7 mouse cellular contexts compared by ENCODE assay signal in genomic region chr14:21988577-21989290, GRCm38 (mm10). TPM values are rescaled to one million over a fixed set of nuclear protein-coding genes. Genes with fewer than 3 reads are reported as not detected.
A peak's percentile ranks its signal among the peaks of the same experiment; 100 is the strongest.
DNase-seq lines count a peak whose midpoint lies in the region; ATAC-seq and TF ChIP-seq lines count a peak whose summit lies in the region.

No protein-coding gene starts in this region.

- no peak overlapping the region for H3K9ac ChIP-seq in ES-Bruce4 (ENCODE audit: low read depth, poor library complexity, severe bottlenecking)
- peak overlapping the region; percentile 78 for H3K9ac ChIP-seq in lung, embryonic 16.5 days (ENCODE audit: low read length)

- H3K36me3 ChIP-seq in ES-Bruce4 (ENCODE audit: control insufficient read depth, insufficient read depth, low read length, poor library complexity, severe bottlenecking), result no peaks in the 10 kb centered on the region
- H3K36me3 ChIP-seq in lung, embryonic 16.5 days (ENCODE audit: control insufficient read depth, insufficient read depth, low read length), result peaks cover 11% of the 10 kb centered on the region; the same call in 1 of the 2 replicates
- H3K36me3 ChIP-seq in small intestine, adult 2 months (ENCODE audit: control insufficient read depth, insufficient read depth, low read length), result peaks cover 10% of the 10 kb centered on the region

- H3K27ac ChIP-seq in ES-Bruce4 (ENCODE audit: insufficient read depth, low read length), result no peak overlapping the region
- peak overlapping the region; percentile 99 for H3K27ac ChIP-seq in lung, embryonic 16.5 days (ENCODE audit: low read length)
- peak overlapping the region; percentile 81 for H3K27ac ChIP-seq in small intestine, adult 2 months (ENCODE audit: insufficient read depth, low read depth, low read length)

- H3K27me3 ChIP-seq in ES-Bruce4 (ENCODE audit: control insufficient read depth, insufficient read depth, low read length, poor library complexity, severe bottlenecking), result peaks cover 60% of the 10 kb centered on the region
- no peaks in the 10 kb centered on the region for H3K27me3 ChIP-seq in lung, embryonic 16.5 days (ENCODE audit: control insufficient read depth, insufficient read depth, low read depth, low read length)
- peaks cover 8% of the 10 kb centered on the region; the same call in 1 of the 2 replicates for H3K27me3 ChIP-seq in small intestine, adult 2 months (ENCODE audit: control insufficient read depth, insufficient read depth, low read length)

- TF ChIP-seq POLR2A in ES-Bruce4 (IDR thresholded peaks at IDR 0.05; ENCODE audit: insufficient read depth, low read length), result no peak
- 0 out of 2 replicates have a peak, but pooled peaks have one; percentile 34 for TF ChIP-seq POLR2A in small intestine, adult 2 months (IDR thresholded peaks at IDR 0.05; ENCODE audit: low read depth, low read length)

- H3K4me2 ChIP-seq in lung, embryonic 16.5 days (ENCODE audit: low read depth, low read length), result peak overlapping the region; percentile 80

- ATAC-seq in lung, embryonic 16.5 days (ENCODE audit: low read depth), result no peak

- peak; percentile 42 for DNase-seq in adrenal gland, adult 8-10 months
- peak; percentile 25 to 34 for DNase-seq in gastrocnemius, adult 8-10 months (ENCODE audit: low spot score in 2 of 2)
- DNase-seq in kidney, adult 18-20 months, result peak; percentile 80
- DNase-seq in frontal cortex, postnatal 36 days (ENCODE audit: low spot score in 2 of 2), result no peak

- no peaks in the 10 kb centered on the region for H3K9me3 ChIP-seq in ES-Bruce4 (replicated peaks; ENCODE audit: control insufficient read depth, insufficient read depth, low read length, poor library complexity, severe bottlenecking)
- H3K9me3 ChIP-seq in lung, embryonic 16.5 days (ENCODE audit: control insufficient read depth, low read length), result no peaks in the 10 kb centered on the region

- under 1% methylated on average over 26 of the region's 26 CpGs for WGBS in lung, embryonic 16.5 days
- whole genome bisulfite sequencing in small intestine, adult 2 months, result 2% methylated on average over 26 of the region's 26 CpGs

- H3K4me1 ChIP-seq in ES-Bruce4 (ENCODE audit: control insufficient read depth, insufficient read depth, low read length), result no peaks in the 10 kb centered on the region
- H3K4me1 ChIP-seq in lung, embryonic 16.5 days (replicated peaks; ENCODE audit: control insufficient read depth, insufficient read depth, low read length), result peaks cover 12% of the 10 kb centered on the region
- peaks cover 12% of the 10 kb centered on the region for H3K4me1 ChIP-seq in small intestine, adult 2 months (ENCODE audit: control insufficient read depth, insufficient read depth, insufficient read length, low read length)

- no peak for TF ChIP-seq EP300 in ES-Bruce4 (IDR thresholded peaks at IDR 0.05; ENCODE audit: insufficient read depth, low read depth, low read length)

- H3K4me3 ChIP-seq in ES-Bruce4 (ENCODE audit: low read depth, low read length), result peak overlapping the region; percentile 53
- peak overlapping the region; percentile 80 for H3K4me3 ChIP-seq in lung, embryonic 16.5 days (ENCODE audit: low read length)
- H3K4me3 ChIP-seq in small intestine, adult 2 months (ENCODE audit: low read depth, low read length), result peak overlapping the region; percentile 97

- no peak for TF ChIP-seq CTCF in ES-Bruce4 (IDR thresholded peaks at IDR 0.05; ENCODE audit: low read depth, low read length)
- TF ChIP-seq CTCF in small intestine, adult 2 months (IDR thresholded peaks at IDR 0.05; ENCODE audit: extremely low read depth, insufficient read length, insufficient replicate concordance, low read depth, low read length), result no peak

RNA-seq across cellular contexts. Expression of gene Zfp503, which starts 0.7 kb away (rescaled TPM):
- polyA plus RNA-seq in ES-Bruce4 (2011; ENCODE audit: insufficient read depth, insufficient read length, low read depth, missing spikeins), result 0.37 and 0.68 TPM in 2 replicates
- total RNA-seq in adrenal gland, adult 8-10 months (2022), result 10 to 100 TPM; 30.6 to 41.2 (median 34.7) TPM
- total RNA-seq in gastrocnemius, adult 8-10 months (2022), result 10 to 100 TPM in 2 of 4 experiments, 1 to 10 TPM in 2; 5.8 to 17.2 (median 10.4) TPM
- polyA plus RNA-seq in lung, embryonic 16.5 days (2015; fragmentation: Nextera tagmentation; extraction: Ambion mirVana), result 14.2 and 17.1 TPM in 2 replicates
- polyA plus RNA-seq in small intestine, adult 2 months (2012; rRNA removed), result 18.2 and 22.7 TPM in 2 replicates

RNA-seq across cellular contexts. Expression of gene Lrmda, which starts 30.8 kb away (rescaled TPM):
- polyA plus RNA-seq in ES-Bruce4 (2011; ENCODE audit: insufficient read depth, insufficient read length, low read depth, missing spikeins), result not detected in 2 replicates
- total RNA-seq in adrenal gland, adult 8-10 months (2022), result 1 to 10 TPM; 3.4 to 8.5 (median 5.7) TPM
- total RNA-seq in gastrocnemius, adult 8-10 months (2022), result 1 to 10 TPM; 2.2 to 3.2 (median 2.6) TPM
- 1.2 and 1.3 TPM in 2 replicates for polyA plus RNA-seq in lung, embryonic 16.5 days (2015; fragmentation: Nextera tagmentation; extraction: Ambion mirVana)
- 0.34 TPM in 1 of 2 replicates, not detected in the other for polyA plus RNA-seq in small intestine, adult 2 months (2012; rRNA removed)

Comparison
In these comparisons a context has a peak if more than half of its experiments do, and no peak if none do; other contexts are left out.
1. DNase-seq: peak in adrenal gland, adult 8-10 months (single experiment), gastrocnemius, adult 8-10 months (2 of 2) and kidney, adult 18-20 months (single experiment); none in frontal cortex, postnatal 36 days (0 of 2).
2. Peak in every context shown above with its lines, with median percentiles within 50 percentile points of each other: H3K4me3 ChIP-seq.